Mouse (Mus musculus) heart, adult 18-20 months (tissue): ENCODE measurements around the gene Ccm2l. TPM values are rescaled to one million over a fixed set of nuclear protein-coding genes. Genes with fewer than 3 reads are reported as not detected.
A peak's percentile ranks its signal among the peaks of the same experiment; 100 is the strongest.

Source experiments
- DNase-seq, 2 experiments: peaks; one replicate each; pipeline ENCODE4 v3.0.0; 2021 to 2022; ENCODE audit warnings: mixed read lengths in 1 of 2
- total RNA-seq, 2 experiments: library from RNA; stranded (reverse); gene quantifications; 2 replicates each; pipeline ENCODE4 v1.2.3; 2021

Ccm2l gene
- total RNA-seq, 2 experiments from 2014 or later, result 12.6 to 15.5 TPM

DNA sequence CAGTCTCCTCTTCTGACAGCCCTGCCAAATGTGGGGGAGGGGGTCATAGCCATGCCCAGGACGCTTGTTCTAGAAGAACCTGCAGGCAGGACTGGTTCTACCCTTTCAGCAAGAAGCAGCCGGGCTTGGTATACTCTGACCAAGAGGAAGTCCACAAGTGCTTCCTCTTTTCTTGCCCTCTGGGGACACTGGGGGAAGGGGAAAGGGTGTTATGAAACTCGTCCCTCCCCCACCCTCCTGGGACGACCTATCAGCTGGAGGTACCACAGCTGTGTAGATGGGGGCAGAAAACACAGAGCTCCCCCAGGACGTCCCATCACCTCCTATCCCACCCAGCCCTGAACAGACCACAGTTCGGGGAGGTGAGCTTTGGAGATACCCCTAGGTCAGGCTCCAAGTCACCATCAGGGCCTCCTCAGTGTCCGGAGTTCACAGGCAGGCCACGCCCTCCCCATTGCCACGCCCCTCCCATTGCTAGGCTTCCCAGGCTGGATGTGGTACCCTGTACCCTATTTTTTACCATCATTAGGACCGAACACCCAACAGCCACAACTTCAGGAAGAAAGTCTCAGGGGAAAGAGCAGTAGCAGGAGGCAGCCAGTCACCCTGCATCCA is 24.9 kb downstream of the Ccm2l start:
- peak; percentile 52 to 83 for DNase-seq

DNA sequence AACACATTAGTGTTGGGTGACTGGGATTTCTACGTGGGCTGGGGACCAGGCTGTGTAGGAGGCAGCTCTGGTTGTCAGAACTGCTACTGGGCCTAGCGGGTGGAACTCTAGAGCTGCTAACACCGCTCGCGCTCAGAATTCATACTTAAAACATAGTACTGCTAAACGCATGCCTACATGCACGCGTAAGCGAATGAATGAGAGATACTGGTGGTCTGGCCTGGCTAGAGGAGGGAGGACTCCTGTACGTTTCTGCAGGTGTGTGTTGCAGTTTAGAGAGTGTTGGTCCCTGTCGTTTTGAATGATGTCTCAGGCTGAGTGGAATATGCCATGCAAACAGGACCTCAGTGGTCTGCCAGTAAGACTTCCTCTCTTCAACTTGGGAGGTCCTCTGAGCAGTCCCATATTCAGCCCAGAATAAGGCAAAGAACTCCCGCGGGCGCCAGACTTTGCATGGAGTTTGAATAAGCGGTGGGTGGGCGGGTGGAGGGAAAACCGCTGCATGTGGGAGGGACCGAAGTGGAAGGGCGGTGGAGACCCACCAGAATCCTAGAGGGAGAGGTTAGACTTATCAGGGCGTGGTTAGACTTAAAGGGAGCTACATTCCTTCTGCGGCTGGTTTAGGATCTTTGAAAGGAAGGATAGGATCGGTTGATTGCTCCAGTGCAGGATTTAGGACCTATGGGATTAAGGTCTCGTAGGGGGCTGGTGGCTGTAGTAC is 41.5 kb downstream of the Ccm2l start:
- no peak for DNase-seq

DNA sequence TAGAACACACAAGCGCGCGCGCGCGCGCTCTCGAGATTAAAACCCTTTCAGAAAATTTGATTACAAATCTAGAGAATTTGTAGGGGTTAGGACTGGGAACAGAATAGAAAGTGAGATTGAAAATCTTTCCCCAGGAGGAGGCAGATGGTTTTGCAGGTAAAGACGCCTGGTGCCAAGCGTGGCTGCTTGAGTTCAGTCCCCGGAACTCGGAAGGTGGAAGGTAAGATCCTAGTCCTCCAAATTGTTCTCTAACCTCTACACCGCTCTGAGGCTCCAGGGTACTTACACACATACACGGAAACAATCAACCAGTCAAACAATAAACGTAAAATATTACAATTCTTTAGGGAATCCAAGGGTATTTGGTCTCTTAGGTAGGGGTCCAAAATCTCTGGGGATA is 42.0 kb downstream of the Ccm2l start:
- no peak for DNase-seq

- DNase-seq, result peak; percentile 62 to 68
Measured at GRCm38 (mm10) chr2:153108313-153109264, 42.8 kb downstream of the Ccm2l start, which contains the start of gene Hck. Gene Hck, plus strand, starts transcription at chr2:153108468.

DNA sequence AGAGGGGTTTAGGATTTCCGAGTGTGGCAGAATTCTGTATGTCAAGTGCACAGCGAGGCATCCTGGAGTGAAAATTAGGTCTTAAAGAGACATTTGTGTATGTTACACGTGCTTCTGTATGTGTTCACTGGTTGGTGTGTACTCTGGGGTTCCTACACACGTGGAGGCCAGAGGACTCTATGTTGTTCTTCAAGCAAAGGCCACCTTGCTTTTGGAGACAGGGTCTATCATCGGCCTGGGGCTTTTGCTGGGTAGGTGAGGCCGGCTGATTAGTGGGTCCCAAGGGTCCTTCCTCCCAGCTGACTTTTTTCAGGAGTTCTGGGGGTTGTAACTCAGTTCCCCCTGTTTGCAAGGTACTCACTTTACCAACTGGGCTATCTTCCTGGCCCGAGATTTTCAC is 43.8 kb downstream of the Ccm2l start:
- DNase-seq, result no peak

DNA sequence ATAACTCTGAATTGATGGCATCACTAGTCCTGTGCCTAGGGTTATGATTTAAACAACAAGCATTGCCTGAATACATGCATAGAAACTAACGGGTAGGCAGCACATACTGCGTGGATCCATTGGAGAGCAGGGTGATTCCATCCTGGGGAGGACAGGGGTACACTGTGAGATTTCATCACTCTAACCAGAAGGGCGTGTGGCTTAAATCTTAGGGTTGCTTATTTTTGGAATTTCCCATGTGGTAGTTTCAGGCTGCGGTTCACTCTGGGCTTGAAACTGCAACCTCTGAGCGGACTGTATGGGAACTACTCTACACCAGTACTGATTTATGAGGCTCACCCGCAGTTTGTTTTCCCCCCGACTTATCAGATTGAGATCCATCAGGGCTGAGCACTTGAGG is 45.5 kb downstream of the Ccm2l start:
- DNase-seq, result no peak

DNA sequence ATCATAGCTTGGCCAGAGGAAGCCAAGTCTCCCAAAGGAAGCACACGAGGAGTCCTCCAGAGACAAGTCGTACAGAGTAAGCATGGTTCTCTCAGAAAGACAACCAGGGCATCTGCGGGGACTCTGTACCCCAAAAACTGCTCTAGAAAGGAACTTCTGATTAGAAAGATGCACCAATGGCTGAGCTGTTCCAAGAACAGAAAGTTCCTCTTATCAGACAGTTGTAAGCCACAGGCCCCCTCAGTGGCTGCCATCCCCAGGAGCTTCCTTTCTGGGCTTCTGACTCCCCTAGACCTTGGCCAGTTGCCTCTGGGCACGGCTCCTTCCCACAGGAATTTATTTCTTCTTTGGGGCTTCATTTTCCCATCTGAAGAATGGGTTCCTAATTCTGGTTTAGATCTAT is 49.9 kb downstream of the Ccm2l start:
- no peak for DNase-seq

DNA sequence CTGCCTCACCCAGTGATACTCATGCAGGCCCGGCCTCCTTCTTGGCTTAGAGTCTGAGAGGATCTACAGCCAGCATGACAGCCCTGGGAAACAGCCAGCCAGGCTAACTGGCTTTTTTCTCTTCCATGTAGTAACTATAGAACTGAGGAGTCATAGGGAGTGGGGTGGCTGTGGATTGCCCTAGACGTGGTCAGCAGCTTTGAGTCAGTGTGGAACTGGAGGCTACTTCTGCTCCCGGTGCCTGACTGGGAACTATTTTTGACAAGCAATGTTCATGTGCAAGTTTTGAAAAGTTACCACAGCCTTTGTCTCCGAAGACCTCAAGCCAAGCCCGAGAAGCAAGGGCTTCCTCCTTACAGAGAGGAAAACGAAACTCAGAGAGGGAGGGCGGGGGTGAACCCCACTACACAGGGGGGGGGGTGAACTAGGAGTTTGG is 51.3 kb downstream of the Ccm2l start:
- peak; percentile 22 to 58 for DNase-seq

- DNase-seq, result no peak
Measured at GRCm38 (mm10) chr2:153119488-153119887, 53.7 kb downstream of the Ccm2l start.

DNA sequence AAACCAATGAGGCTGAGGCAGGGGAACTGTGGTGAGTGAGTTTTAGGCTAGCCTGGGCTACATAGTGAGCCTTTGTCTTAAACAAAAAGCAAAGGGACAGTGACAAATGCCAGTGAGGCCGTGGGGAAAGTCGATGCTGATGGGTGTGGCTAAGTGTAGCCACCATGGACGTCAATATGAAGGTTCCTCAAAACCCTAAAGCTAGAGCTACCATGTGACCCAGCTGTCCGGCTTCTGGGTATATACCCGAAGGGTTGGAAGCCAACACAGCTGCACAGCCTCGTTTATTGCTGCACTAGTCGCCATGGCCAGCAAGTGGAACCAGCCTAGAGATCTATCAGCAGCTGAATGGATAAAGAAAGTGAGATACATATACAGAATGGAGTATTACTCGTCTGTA is 54.4 kb downstream of the Ccm2l start:
- no peak for DNase-seq

DNA sequence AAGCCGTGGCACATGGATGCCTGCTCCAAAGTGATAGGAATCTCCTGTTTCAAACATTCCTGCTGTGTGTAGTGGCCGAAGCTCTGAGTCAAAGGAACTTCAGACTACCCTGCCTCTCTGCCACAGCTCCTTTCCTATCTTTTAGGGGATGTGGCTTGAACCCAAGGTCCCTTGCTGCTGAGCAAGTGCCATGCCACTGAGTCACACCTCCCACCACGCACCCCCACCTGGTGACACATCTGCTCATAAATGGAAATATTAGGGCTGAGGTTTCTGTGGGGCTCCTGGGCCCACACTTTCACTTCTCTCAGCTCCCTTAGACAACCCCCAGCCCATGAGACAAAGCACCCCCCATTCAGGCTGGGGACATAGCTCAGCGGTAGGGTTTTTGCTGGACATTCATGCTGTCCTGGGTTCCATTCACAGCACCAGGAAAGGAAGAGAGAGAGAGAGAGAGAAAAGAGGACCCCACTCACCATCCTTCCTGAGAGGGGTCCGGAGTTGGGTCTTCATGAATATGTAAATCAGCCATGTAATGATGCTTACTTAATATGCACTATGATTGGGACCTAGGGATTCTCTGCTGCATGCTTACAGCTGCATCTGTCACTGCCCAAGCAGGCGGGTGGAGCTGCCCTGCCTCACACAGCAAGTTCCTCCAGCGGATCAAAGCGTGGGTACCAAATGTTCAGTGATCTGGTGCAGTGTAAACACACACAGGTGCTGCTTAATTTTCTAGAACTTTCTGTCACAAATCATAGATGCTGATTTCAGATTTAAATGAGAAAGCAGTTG is 56.3 kb downstream of the Ccm2l start:
- no peak for DNase-seq

DNA sequence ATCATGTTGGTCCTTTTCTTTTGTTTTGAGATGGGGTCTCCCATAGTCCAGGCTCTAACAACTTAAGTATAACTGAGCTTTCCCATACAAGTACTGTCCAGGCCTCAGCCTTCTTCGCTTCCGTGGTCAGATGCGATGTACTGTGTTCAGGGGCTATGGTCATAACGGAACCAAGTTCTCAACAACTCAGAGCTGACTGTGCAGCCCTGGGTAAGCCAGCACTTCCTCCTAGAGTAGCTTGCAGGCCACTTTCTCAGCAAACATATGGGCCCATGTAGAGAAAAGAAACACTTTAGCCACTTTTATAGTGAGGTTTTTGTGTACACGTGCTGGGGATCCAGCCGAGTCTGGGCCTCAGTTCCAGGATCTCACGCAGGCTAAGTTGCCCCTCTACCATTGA is 56.9 kb downstream of the Ccm2l start:
- peak in 1 of 2 experiments; percentile 38 for DNase-seq

DNA sequence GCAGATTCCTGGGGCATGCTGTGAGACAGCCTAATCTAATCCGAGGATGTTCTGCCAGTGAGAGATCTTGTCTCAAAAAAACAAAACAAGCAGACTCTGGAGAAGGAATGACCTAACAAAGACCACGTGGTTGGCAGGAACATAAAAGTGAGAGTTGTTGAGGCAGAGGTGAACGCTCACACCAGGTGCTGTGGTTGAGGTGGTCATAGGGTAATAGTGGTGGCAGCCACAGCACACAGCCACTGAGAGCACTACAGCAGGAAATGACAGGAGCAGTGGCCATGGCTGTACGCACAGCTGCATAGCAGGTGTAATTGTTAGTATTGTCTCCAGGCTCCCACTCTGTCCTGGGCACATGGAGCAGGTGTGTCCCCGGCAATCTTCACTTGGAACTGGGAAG is 60.1 kb downstream of the Ccm2l start:
- no peak for DNase-seq

DNA sequence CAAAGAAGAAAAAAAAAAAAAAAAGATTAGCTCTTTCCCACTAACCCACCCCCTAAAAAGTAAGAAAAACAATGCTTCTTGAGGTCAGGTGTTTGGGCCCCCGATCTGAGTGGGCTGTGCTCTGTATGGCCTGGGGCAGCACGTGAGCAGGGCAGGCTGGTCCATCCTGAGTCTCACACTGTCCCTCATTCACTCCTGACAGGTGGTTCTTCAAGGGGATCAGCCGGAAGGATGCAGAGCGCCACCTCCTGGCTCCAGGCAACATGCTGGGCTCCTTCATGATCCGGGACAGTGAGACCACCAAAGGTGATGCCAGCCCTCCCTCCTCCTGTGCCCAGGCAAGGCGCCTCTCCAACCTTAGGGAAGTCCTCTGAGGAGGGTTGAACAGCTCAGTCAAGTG is 65.3 kb downstream of the Ccm2l start:
- DNase-seq, result peak in 1 of 2 experiments; percentile 23

Other genes with a start within 250 kb of the Ccm2l start
- 100 to 1,000 TPM in 1 of 2 experiments, 10 to 100 TPM in 1; 77.8 to 111 TPM for gene Bcl2l1, start 234.2 kb upstream of the Ccm2l start, total RNA-seq
- gene Tpx2, start 218.0 kb upstream of the Ccm2l start, total RNA-seq, result 1 to 10 TPM in 1 of 2 experiments, under 1 TPM in 1; 0.90 to 1.0 TPM
- under 1 TPM in 1 of 2 experiments, not detected in 1; 0.13 TPM for gene Mylk2, start 154.6 kb upstream of the Ccm2l start, total RNA-seq
- gene Foxs1, start 132.7 kb upstream of the Ccm2l start, total RNA-seq, result 1 to 10 TPM; 2.2 to 2.6 TPM
- not detected for gene Dusp15, start 114.3 kb upstream of the Ccm2l start, total RNA-seq
- not detected for gene Ttll9, start 103.5 kb upstream of the Ccm2l start, total RNA-seq
- 100 to 1,000 TPM; 136 to 152 TPM for gene Pdrg1, start 50.5 kb upstream of the Ccm2l start, total RNA-seq
- gene Xkr7, start 34.1 kb upstream of the Ccm2l start, total RNA-seq, result not detected
- gene Hck, start 42.5 kb downstream of the Ccm2l start, total RNA-seq, result 1 to 10 TPM; 1.3 to 1.9 TPM
- 10 to 100 TPM; 36.6 to 44.4 TPM for gene Tm9sf4, start 95.3 kb downstream of the Ccm2l start, total RNA-seq
- 1 to 10 TPM in 1 of 2 experiments, under 1 TPM in 1; 0.77 to 1.2 TPM for gene Tspyl3, start 159.5 kb downstream of the Ccm2l start, total RNA-seq
- 1 to 10 TPM; 3.3 to 4.2 TPM for gene Plagl2, start 175.5 kb downstream of the Ccm2l start, total RNA-seq
- 10 to 100 TPM; 13.6 to 13.9 TPM for gene Pofut1, start 175.6 kb downstream of the Ccm2l start, total RNA-seq
- gene Kif3b, start 225.5 kb downstream of the Ccm2l start, total RNA-seq, result 1 to 10 TPM; 7.6 to 8.1 TPM